Mouse (Mus musculus) MEL (cell line): ENCODE measurements at regions not wholly inside any gene's neighbourhood (a gene's known extent, or its start where the extent isn't known, plus 50 kb on each side); places are given as distances from the start of the nearest gene placed in this dataset.

Experiments
- BHLHE40 ChIP-seq: IDR thresholded peaks from 2 replicates; pipeline ENCODE4 v1.6.1; 2012; ENCODE audit warnings: low read depth, mild to moderate bottlenecking, inconsistent platforms, low read length, improper control_type of control experiment, borderline replicate concordance
- CTCF ChIP-seq, 3 experiments: IDR thresholded peaks in 2 of 3; conservative IDR thresholded peaks in 1 of 3; 2 replicates each; pipeline ENCODE4 v1.5.1; 2011 to 2012; ENCODE audit warnings: low read length in 3 of 3, low read depth in 2 of 3, mild to moderate bottlenecking in 2 of 3, improper control_type of control experiment in 1 of 3, inconsistent platforms in 1 of 3, mixed read lengths in 1 of 3, moderate library complexity in 1 of 3; ENCODE audit not compliant: control insufficient read depth in 1 of 3, insufficient read depth in 1 of 3, poor library complexity in 1 of 3, severe bottlenecking in 1 of 3
- ELF1 ChIP-seq: IDR thresholded peaks from 2 replicates; pipeline ENCODE4 v1.6.1; 2014; ENCODE audit warnings: low read depth, mild to moderate bottlenecking, inconsistent platforms, low read length, improper control_type of control experiment, moderate library complexity
- EP300 ChIP-seq, 2 experiments: IDR thresholded peaks; 2 replicates each; pipeline ENCODE4 v1.6.1; 2011; ENCODE audit warnings: improper control_type of control experiment in 2 of 2, low read length in 2 of 2, low read depth in 1 of 2, mild to moderate bottlenecking in 1 of 2
- GATA1 ChIP-seq: IDR thresholded peaks from 2 replicates; pipeline ENCODE4 v1.6.1; 2011; ENCODE audit warnings: low read depth, low read length, improper control_type of control experiment
- JUND ChIP-seq: IDR thresholded peaks from 2 replicates; pipeline ENCODE4 v1.6.1; 2011; ENCODE audit warnings: low read depth, mild to moderate bottlenecking, improper control_type of control experiment, low read length
- MAX ChIP-seq: IDR thresholded peaks from 2 replicates; pipeline ENCODE4 v1.6.1; 2011; ENCODE audit warnings: low read length, improper control_type of control experiment
- NRF1 ChIP-seq: IDR thresholded peaks from 2 replicates; pipeline ENCODE4 v1.6.1; 2014; ENCODE audit warnings: low read depth, mild to moderate bottlenecking, inconsistent platforms, low read length, improper control_type of control experiment, moderate library complexity; ENCODE audit not compliant: poor library complexity, insufficient read depth, severe bottlenecking
- POLR2A ChIP-seq, 2 experiments: IDR thresholded peaks; 2 replicates each; pipeline ENCODE4 v1.6.1; 2011 to 2012; ENCODE audit warnings: low read length in 2 of 2, mild to moderate bottlenecking in 2 of 2, control low read depth in 1 of 2, improper control_type of control experiment in 1 of 2, low read depth in 1 of 2, moderate library complexity in 1 of 2; ENCODE audit not compliant: control insufficient read depth in 1 of 2, insufficient read depth in 1 of 2, poor library complexity in 1 of 2
- RAD21 ChIP-seq: IDR thresholded peaks from 2 replicates; pipeline ENCODE4 v1.6.1; 2011; ENCODE audit warnings: mild to moderate bottlenecking, low read depth, low read length, improper control_type of control experiment
- TCF12 ChIP-seq: IDR thresholded peaks from 2 replicates; pipeline ENCODE4 v1.6.1; 2014; ENCODE audit warnings: low read depth, mild to moderate bottlenecking, inconsistent platforms, low read length, improper control_type of control experiment, moderate library complexity
- USF2 ChIP-seq, 2 experiments: IDR thresholded peaks; 2 replicates each; pipeline ENCODE4 v1.6.1; 2011 to 2012; ENCODE audit warnings: improper control_type of control experiment in 2 of 2, low read length in 2 of 2, borderline replicate concordance in 1 of 2, inconsistent platforms in 1 of 2, low read depth in 1 of 2, mild to moderate bottlenecking in 1 of 2; ENCODE audit not compliant: insufficient read depth in 1 of 2
- ZC3H11A ChIP-seq: IDR thresholded peaks from 2 replicates; pipeline ENCODE4 v1.6.1; 2012; ENCODE audit warnings: low read depth, mild to moderate bottlenecking, inconsistent platforms, low read length, improper control_type of control experiment

DNA sequence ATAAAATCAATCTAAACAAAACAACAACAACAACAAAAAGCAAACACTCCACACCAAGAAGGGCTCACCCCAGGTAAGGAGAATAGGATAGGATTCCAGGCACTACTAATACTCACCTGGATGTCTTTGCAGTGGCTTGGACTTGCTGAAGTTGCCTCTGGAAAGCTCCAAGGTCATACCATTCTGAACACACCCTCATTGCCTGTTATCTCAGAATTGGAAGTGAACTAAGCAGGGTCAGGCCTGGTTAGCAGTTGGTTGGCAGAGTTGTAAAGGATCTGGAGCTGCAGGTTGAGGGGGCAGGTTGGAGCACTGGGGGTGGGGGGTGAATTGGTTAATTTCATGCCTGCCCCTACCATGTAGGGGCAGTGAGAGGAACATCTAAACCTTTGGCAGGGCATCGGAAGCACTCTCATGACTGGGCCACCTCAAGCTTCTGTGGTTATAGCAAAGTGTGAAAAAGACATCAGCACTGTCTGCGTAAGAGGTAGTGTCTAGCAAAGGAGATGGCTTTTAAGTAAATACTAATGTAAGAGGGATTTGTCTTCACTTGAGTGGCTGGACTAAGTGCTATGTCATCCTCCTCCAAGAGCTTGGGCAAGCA is 169.5 kb downstream of the Cd47 start:
- TF ChIP-seq TCF12 (no peak), POLR2A (IDR thresholded peaks at IDR 0.05; ENCODE audit: control insufficient read depth in 1 of 2, insufficient read depth in 1 of 2, low read depth in 1 of 2, low read length in 2 of 2, poor library complexity in 1 of 2) (no peak), ELF1 (no peak), MAX (no peak), RAD21 (no peak), CTCF (IDR thresholded peaks at IDR 0.05 in 2 of 3, conservative IDR thresholded peaks at IDR 0.05 in 1 of 3; ENCODE audit: control insufficient read depth in 1 of 3, insufficient read depth in 1 of 3, low read depth in 2 of 3, low read length in 3 of 3, poor library complexity in 1 of 3, severe bottlenecking in 1 of 3) (no peak), USF2 (IDR thresholded peaks at IDR 0.05; ENCODE audit: borderline replicate concordance in 1 of 2, insufficient read depth in 1 of 2, low read depth in 1 of 2, low read length in 2 of 2) (no peak), ZC3H11A (no peak), EP300 (IDR thresholded peaks at IDR 0.05; ENCODE audit: low read depth in 1 of 2, low read length in 2 of 2) (no peak), JUND (no peak), BHLHE40 (no peak), NRF1 (no peak), GATA1 (no peak)
